Mouse (Mus musculus) myocyte (in vitro differentiated cells): ENCODE measurements around the gene Zfr2.

Experiments used
- MAX ChIP-seq: IDR thresholded peaks from one replicate; pipeline ENCODE4 v1.6.1; 2011; ENCODE audit warnings: low read depth, mild to moderate bottlenecking, control low read depth
- MYOD1 ChIP-seq, 3 experiments: IDR thresholded peaks; one replicate each; pipeline ENCODE4 v1.6.1; 2011; ENCODE audit warnings: control low read depth in 2 of 3, low read depth in 2 of 3, mild to moderate bottlenecking in 2 of 3, moderate library complexity in 1 of 3; ENCODE audit not compliant: insufficient read length in 2 of 3, control insufficient read depth in 1 of 3
- MYOG ChIP-seq, 3 experiments: IDR thresholded peaks; one replicate each; pipeline ENCODE4 v1.6.1; 2011; ENCODE audit warnings: control low read depth in 2 of 3, low read depth in 2 of 3, mild to moderate bottlenecking in 2 of 3; ENCODE audit not compliant: insufficient read length in 2 of 3, control insufficient read depth in 1 of 3, insufficient read depth in 1 of 3
- POLR2A ChIP-seq: IDR thresholded peaks from one replicate; pipeline ENCODE4 v1.6.1; 2011; ENCODE audit warnings: low read depth, mild to moderate bottlenecking, control low read depth, moderate library complexity; ENCODE audit not compliant: insufficient read length
- USF1 ChIP-seq: IDR thresholded peaks from one replicate; pipeline ENCODE4 v1.6.1; 2011; ENCODE audit warnings: low read depth, mild to moderate bottlenecking, control low read depth, moderate library complexity

DNA sequence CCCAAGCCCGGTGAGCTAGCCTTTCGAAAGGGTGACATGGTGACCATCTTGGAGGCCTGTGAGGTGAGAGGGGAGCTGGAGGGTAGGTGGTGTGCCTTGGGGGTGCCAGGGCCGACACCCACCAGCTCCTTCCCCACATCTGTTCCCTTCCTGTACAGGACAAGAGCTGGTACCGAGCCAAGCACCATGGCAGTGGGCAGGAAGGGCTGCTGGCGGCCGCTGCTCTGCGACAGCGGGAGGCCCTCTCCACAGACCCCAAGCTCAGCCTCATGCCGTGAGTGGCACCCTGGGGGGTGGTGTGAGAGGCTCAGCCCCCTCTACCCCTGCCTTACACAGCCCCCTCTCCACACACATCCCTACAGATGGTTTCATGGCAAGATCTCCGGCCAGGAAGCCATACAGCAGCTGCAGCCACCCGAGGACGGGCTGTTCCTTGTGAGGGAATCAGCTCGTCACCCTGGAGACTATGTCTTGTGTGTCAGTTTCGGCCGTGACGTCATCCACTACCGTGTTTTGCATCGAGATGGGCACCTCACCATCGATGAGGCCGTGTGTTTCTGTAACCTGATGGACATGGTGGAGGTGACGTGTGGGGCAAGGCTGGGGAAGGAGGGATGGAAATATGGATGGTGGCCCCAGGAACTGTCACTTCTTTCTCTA lies 26.4 kb downstream of the Zfr2 start:
- TF ChIP-seq POLR2A (no peak), USF1 (no peak), MAX (no peak), MYOD1 (IDR thresholded peaks at IDR 0.05; ENCODE audit: control insufficient read depth in 1 of 3, insufficient read length in 2 of 3, low read depth in 2 of 3) (no peak), MYOG (IDR thresholded peaks at IDR 0.05; ENCODE audit: control insufficient read depth in 1 of 3, insufficient read depth in 1 of 3, insufficient read length in 2 of 3, low read depth in 2 of 3) (no peak)
